Mouse (Mus musculus): ENCODE data around the gene Tmem178b. TPM values are rescaled to one million over a fixed set of nuclear protein-coding genes. Genes with fewer than 3 reads are reported as not detected.
A peak's percentile ranks its signal among the peaks of the same experiment; 100 is the strongest.

Gene Tmem178b
- polyA plus RNA-seq, 1 experiment: 0.02 TPM

GRCm38 (mm10) chr6:40161381-40161780 is 288.3 kb downstream of the Tmem178b start:
- H3K36me3 ChIP-seq (ENCODE audit: control insufficient read depth, insufficient read depth): no peaks in the 10 kb centered on the region
- H3K4me3 ChIP-seq: no peak overlapping the region
- no peak for TF ChIP-seq MYOG (IDR thresholded peaks at IDR 0.05; ENCODE audit: control insufficient read depth in 1 of 3, insufficient read depth in 1 of 3, insufficient read length in 2 of 3, low read depth in 2 of 3)
- no peak overlapping the region for H3ac ChIP-seq (ENCODE audit: control insufficient read depth, insufficient read length)
- no peaks in the 10 kb centered on the region for H3K27me3 ChIP-seq (ENCODE audit: control insufficient read depth, insufficient read depth, insufficient read length)
- no peaks in the 10 kb centered on the region for H3K79me2 ChIP-seq (ENCODE audit: control insufficient read depth, insufficient read depth)
- no peak overlapping the region for H3K4me2 ChIP-seq (ENCODE audit: low read depth)

- TF ChIP-seq SRF (IDR thresholded peaks at IDR 0.05; ENCODE audit: control insufficient read depth, insufficient read length, low read depth) (no peak), MYOG (IDR thresholded peaks at IDR 0.05; ENCODE audit: control insufficient read depth in 1 of 3, insufficient read depth in 1 of 3, insufficient read length in 2 of 3, low read depth in 2 of 3) (no peak), E2F4 (IDR thresholded peaks at IDR 0.05; ENCODE audit: insufficient read depth) (no peak), MAX (IDR thresholded peaks at IDR 0.05; ENCODE audit: low read depth) (no peak), POLR2AphosphoS2 (IDR thresholded peaks at IDR 0.05; ENCODE audit: insufficient read length, low read depth) (no peak), REST (IDR thresholded peaks at IDR 0.05; ENCODE audit: insufficient read depth, insufficient read length) (no peak), TCF12 (IDR thresholded peaks at IDR 0.05; ENCODE audit: insufficient read depth, poor library complexity, severe bottlenecking) (no peak), POLR2A (IDR thresholded peaks at IDR 0.05; ENCODE audit: insufficient read length, low read depth) (no peak), CEBPB (IDR thresholded peaks at IDR 0.05; ENCODE audit: insufficient read depth, poor library complexity, severe bottlenecking) (no peak), USF1 (IDR thresholded peaks at IDR 0.05; ENCODE audit: low read depth) (no peak), TCF3 (IDR thresholded peaks at IDR 0.05; ENCODE audit: insufficient read length, low read depth) (no peak), MYOD1 (IDR thresholded peaks at IDR 0.05; ENCODE audit: control insufficient read depth in 1 of 3, insufficient read length in 2 of 3, low read depth in 2 of 3) (no peak)
These were observed 300.5 kb downstream of the Tmem178b start for GRCm38 (mm10) chr6:40173559-40173958.

GRCm38 (mm10) chr6:40177870-40178269 is 304.8 kb downstream of the Tmem178b start:
- no peaks in the 10 kb centered on the region for H3K36me3 ChIP-seq (ENCODE audit: control insufficient read depth, insufficient read depth)
- peak overlapping the region; percentile 41 for H3K4me2 ChIP-seq (ENCODE audit: low read depth)
- no peaks in the 10 kb centered on the region for H3K27me3 ChIP-seq (ENCODE audit: control insufficient read depth, insufficient read depth, insufficient read length)
- TF ChIP-seq MAX (IDR thresholded peaks at IDR 0.05; ENCODE audit: low read depth) (no peak), POLR2A (IDR thresholded peaks at IDR 0.05; ENCODE audit: insufficient read length, low read depth) (no peak), REST (IDR thresholded peaks at IDR 0.05; ENCODE audit: insufficient read depth, insufficient read length) (no peak), TCF12 (IDR thresholded peaks at IDR 0.05; ENCODE audit: insufficient read depth, poor library complexity, severe bottlenecking) (no peak), CEBPB (IDR thresholded peaks at IDR 0.05; ENCODE audit: insufficient read depth, poor library complexity, severe bottlenecking) (0 out of 2 replicates have a peak, but pooled peaks have one; percentile 2)
- no peaks in the 10 kb centered on the region for H3K79me2 ChIP-seq (ENCODE audit: control insufficient read depth, insufficient read depth)
- H3K4me3 ChIP-seq: no peak overlapping the region
- H3ac ChIP-seq (ENCODE audit: control insufficient read depth, insufficient read length): no peak overlapping the region

More at GRCm38 (mm10) chr6:40173559-40173958, 300.5 kb downstream of the Tmem178b start:
- Histone ChIP-seq H3K36me3 (ENCODE audit: control insufficient read depth, insufficient read depth) (no peaks in the 10 kb centered on the region), H3K4me3 (no peak overlapping the region), H3K27me3 (ENCODE audit: control insufficient read depth, insufficient read depth, insufficient read length) (no peaks in the 10 kb centered on the region), H3ac (ENCODE audit: control insufficient read depth, insufficient read length) (no peak overlapping the region), H3K4me2 (ENCODE audit: low read depth) (no peak overlapping the region), H3K79me2 (ENCODE audit: control insufficient read depth, insufficient read depth) (no peaks in the 10 kb centered on the region)

GRCm38 (mm10) chr6:40180551-40180950 is 307.5 kb downstream of the Tmem178b start:
- no peak overlapping the region for H3K4me3 ChIP-seq
- no peaks in the 10 kb centered on the region for H3K27me3 ChIP-seq (ENCODE audit: control insufficient read depth, insufficient read depth, insufficient read length)
- no peak overlapping the region for H3K4me2 ChIP-seq (ENCODE audit: low read depth)
- H3ac ChIP-seq (ENCODE audit: control insufficient read depth, insufficient read length): no peak overlapping the region
- TF ChIP-seq POLR2AphosphoS2 (IDR thresholded peaks at IDR 0.05; ENCODE audit: insufficient read length, low read depth) (no peak), USF1 (IDR thresholded peaks at IDR 0.05; ENCODE audit: low read depth) (no peak), MYOG (IDR thresholded peaks at IDR 0.05; ENCODE audit: control insufficient read depth in 1 of 3, insufficient read depth in 1 of 3, insufficient read length in 2 of 3, low read depth in 2 of 3) (no peak), E2F4 (IDR thresholded peaks at IDR 0.05; ENCODE audit: insufficient read depth) (no peak)
- no peaks in the 10 kb centered on the region for H3K36me3 ChIP-seq (ENCODE audit: control insufficient read depth, insufficient read depth)
- no peaks in the 10 kb centered on the region for H3K79me2 ChIP-seq (ENCODE audit: control insufficient read depth, insufficient read depth)

- Histone ChIP-seq H3K79me2 (ENCODE audit: control insufficient read depth, insufficient read depth) (no peaks in the 10 kb centered on the region), H3ac (ENCODE audit: control insufficient read depth, insufficient read length) (no peak overlapping the region), H3K4me2 (ENCODE audit: low read depth) (no peak overlapping the region), H3K4me3 (no peak overlapping the region), H3K27me3 (ENCODE audit: control insufficient read depth, insufficient read depth, insufficient read length) (peaks cover 10% of the 10 kb centered on the region), H3K36me3 (ENCODE audit: control insufficient read depth, insufficient read depth) (no peaks in the 10 kb centered on the region)
- TF ChIP-seq POLR2A (IDR thresholded peaks at IDR 0.05; ENCODE audit: insufficient read length, low read depth): no peak
- no peak for TF ChIP-seq MAX (IDR thresholded peaks at IDR 0.05; ENCODE audit: low read depth)
- TF ChIP-seq MYOG (IDR thresholded peaks at IDR 0.05; ENCODE audit: control insufficient read depth in 1 of 3, insufficient read depth in 1 of 3, insufficient read length in 2 of 3, low read depth in 2 of 3): no peak
- no peak for TF ChIP-seq MYOD1 (IDR thresholded peaks at IDR 0.05; ENCODE audit: control insufficient read depth in 1 of 3, insufficient read length in 2 of 3, low read depth in 2 of 3)
- no peak for TF ChIP-seq E2F4 (IDR thresholded peaks at IDR 0.05; ENCODE audit: insufficient read depth)
- TF ChIP-seq USF1 (IDR thresholded peaks at IDR 0.05; ENCODE audit: low read depth): no peak
- TF ChIP-seq CEBPB (IDR thresholded peaks at IDR 0.05; ENCODE audit: insufficient read depth, poor library complexity, severe bottlenecking): no peak
- no peak for TF ChIP-seq TCF3 (IDR thresholded peaks at IDR 0.05; ENCODE audit: insufficient read length, low read depth)
- no peak for TF ChIP-seq REST (IDR thresholded peaks at IDR 0.05; ENCODE audit: insufficient read depth, insufficient read length)
- TF ChIP-seq SRF (IDR thresholded peaks at IDR 0.05; ENCODE audit: control insufficient read depth, insufficient read length, low read depth): no peak
- TF ChIP-seq TCF12 (IDR thresholded peaks at IDR 0.05; ENCODE audit: insufficient read depth, poor library complexity, severe bottlenecking): no peak
- TF ChIP-seq POLR2AphosphoS2 (IDR thresholded peaks at IDR 0.05; ENCODE audit: insufficient read length, low read depth): no peak
These were observed 327.6 kb downstream of the Tmem178b start for GRCm38 (mm10) chr6:40200661-40201060.

Data from myocyte (in vitro differentiated cells).